Mouse (Mus musculus) hindbrain, embryonic 16.5 days (tissue): ENCODE data around the gene Ccdc163. TPM values are rescaled to one million over a fixed set of nuclear protein-coding genes. Genes with fewer than 3 reads are reported as not detected.
"Not testable (repeated sequence)": the region's sequence is repeated elsewhere in the genome, so short reads cannot be mapped to it uniquely, and the experiment has no call there.

Experiments used
- ATAC-seq: fragments of 200-750 bp; cut with Nextera tagmentation; 2 replicates; pipeline ENCODE4 v1.8.0; 2017; ENCODE audit warnings: moderate TSS enrichment, moderate library complexity
- H3K27ac ChIP-seq: fragments of 300-500 bp; sonication (generic); 2 replicates; pipeline ENCODE4 v1.5.1; 2014; ENCODE audit warnings: low read depth, mild to moderate bottlenecking, control low read depth, low read length, moderate library complexity
- H3K27me3 ChIP-seq: fragments of 300-500 bp; sonication (generic); replicated peaks from 2 replicates; pipeline ENCODE4 v1.6.1; 2014; ENCODE audit warnings: low read length; ENCODE audit not compliant: control insufficient read depth, insufficient read depth
- H3K36me3 ChIP-seq: fragments of 300-500 bp; sonication (generic); 2 replicates; pipeline ENCODE4 v1.6.1; 2014; ENCODE audit warnings: mild to moderate bottlenecking, low read length, moderate library complexity, mixed read lengths; ENCODE audit not compliant: control insufficient read depth, insufficient read depth
- H3K4me1 ChIP-seq: fragments of 300-500 bp; sonication (generic); 2 replicates; pipeline ENCODE4 v1.6.1; 2014; ENCODE audit warnings: low read depth, low read length; ENCODE audit not compliant: control insufficient read depth, insufficient read depth
- H3K4me2 ChIP-seq: fragments of 300-500 bp; sonication (generic); 2 replicates; pipeline ENCODE4 v1.6.1; 2014; ENCODE audit warnings: mild to moderate bottlenecking, low read length, control low read depth, moderate library complexity
- H3K4me3 ChIP-seq: fragments of 300-500 bp; sonication (generic); 2 replicates; pipeline ENCODE4 v1.5.1; 2014; ENCODE audit warnings: mild to moderate bottlenecking, low read length, control low read depth, moderate library complexity
- H3K9ac ChIP-seq: fragments of 300-500 bp; sonication (generic); 2 replicates; pipeline ENCODE4 v1.6.1; 2014; ENCODE audit warnings: low read depth, mild to moderate bottlenecking, control low read depth, low read length, moderate library complexity
- H3K9me3 ChIP-seq: fragments of 300-500 bp; sonication (generic); 2 replicates; pipeline ENCODE4 v1.6.1; 2014; ENCODE audit warnings: mild to moderate bottlenecking, low read length, moderate library complexity; ENCODE audit not compliant: control insufficient read depth
- WGBS: fragments of 180-500 bp; shearing (Covaris S2); extraction: QIAGEN DNeasy Blood & Tissue Kit; methylation state at CpG from one replicate; pipeline ENCODE4 v1.1.7; 2014; 5-methylcytosine and 5-hydroxymethylcytosine counted together
- polyA plus RNA-seq: library from polyadenylated mRNA; unstranded; fragments of >200 nt; fragmentation: Nextera tagmentation; extraction: Ambion mirVana; gene quantifications from 2 replicates; pipeline ENCODE4 v1.2.1, GENCODE M21; 2015

Ccdc163 gene
- polyA plus RNA-seq: 8.0 and 11.2 TPM in 2 replicates

DNA sequence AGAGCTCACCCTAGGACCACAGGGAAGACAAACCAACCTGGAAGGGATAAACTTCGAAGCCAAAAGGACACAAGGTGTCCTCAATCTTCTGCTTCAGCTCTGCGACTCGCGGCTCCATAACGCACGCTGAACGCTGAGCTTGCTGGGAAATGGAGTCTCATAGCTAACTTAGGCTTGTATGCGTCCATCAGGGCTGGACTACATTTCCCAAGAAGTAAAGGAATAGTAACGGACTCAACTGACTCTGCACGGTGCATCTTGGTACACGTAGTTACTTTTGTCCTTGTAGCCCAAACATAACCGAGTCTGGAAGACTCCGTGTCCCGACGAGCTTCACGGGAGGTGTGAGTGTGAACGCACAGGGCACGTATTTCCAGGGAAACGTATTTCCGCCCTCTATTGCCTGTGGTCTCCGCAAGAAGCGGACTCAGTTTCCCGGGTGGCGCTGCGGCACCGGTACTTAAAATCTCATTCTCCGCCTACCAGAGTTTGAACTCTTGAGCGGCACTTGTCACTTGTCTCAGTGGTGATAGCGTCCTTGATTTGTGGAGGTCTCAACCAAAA is at the start of gene Ccdc163, which contains the start of gene Mmachc:
Gene Ccdc163, plus strand, starts transcription at position 309 of the 564 bp plus-strand sequence.
Gene Mmachc, minus strand, starts transcription at position 206 of the 564 bp plus-strand sequence.
- Histone ChIP-seq H3K36me3 (no peaks in the 10 kb centered on the region), H3K9ac (peak within 1 kb of the TSS; percentile 70), H3K4me2 (peak within 1 kb of the TSS; percentile 89), H3K4me1 (peaks cover 12% of the 10 kb centered on the region), H3K27ac (peak within 1 kb of the TSS; percentile 61; the same call in 1 of the 2 replicates), H3K27me3 (no peaks in the 10 kb centered on the region), H3K4me3 (peak within 1 kb of the TSS; percentile 58), H3K9me3 (no peaks in the 10 kb centered on the region)
- ATAC-seq: peak; percentile 99
- under 1% methylated on average over 29 of the region's 29 CpGs for WGBS

DNA sequence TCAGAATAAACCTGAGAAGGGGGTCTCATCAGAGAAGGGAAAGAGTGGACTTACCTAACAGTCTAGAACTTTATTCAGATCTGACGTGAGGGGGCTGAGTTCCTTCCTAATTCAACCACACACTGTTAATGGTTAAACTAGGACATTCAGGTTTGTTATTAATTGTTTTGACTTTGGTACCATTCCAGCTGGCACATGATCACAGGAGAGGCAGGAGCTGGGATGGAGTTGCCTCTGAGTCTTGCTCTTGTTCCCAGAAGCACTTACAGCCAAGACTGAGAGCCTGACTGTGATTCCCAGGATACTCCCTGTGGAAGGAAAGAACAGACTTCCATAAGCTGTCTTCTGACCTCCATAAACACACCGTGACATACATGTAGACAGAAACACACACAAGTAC is 48.8 kb upstream of the Ccdc163 start:
- no peak for ATAC-seq
- H3K4me1 ChIP-seq: no peaks in the 10 kb centered on the region
- H3K36me3 ChIP-seq: no peaks in the 10 kb centered on the region
- H3K4me3 ChIP-seq: no peak overlapping the region
- whole genome bisulfite sequencing: 46% methylated on average over 2 of the region's 2 CpGs
- no peak overlapping the region for H3K4me2 ChIP-seq
- no peaks in the 10 kb centered on the region for H3K9me3 ChIP-seq
- H3K27ac ChIP-seq: no peak overlapping the region
- H3K9ac ChIP-seq: no peak overlapping the region
- H3K27me3 ChIP-seq: no peaks in the 10 kb centered on the region; the same call in 1 of the 2 replicates

DNA sequence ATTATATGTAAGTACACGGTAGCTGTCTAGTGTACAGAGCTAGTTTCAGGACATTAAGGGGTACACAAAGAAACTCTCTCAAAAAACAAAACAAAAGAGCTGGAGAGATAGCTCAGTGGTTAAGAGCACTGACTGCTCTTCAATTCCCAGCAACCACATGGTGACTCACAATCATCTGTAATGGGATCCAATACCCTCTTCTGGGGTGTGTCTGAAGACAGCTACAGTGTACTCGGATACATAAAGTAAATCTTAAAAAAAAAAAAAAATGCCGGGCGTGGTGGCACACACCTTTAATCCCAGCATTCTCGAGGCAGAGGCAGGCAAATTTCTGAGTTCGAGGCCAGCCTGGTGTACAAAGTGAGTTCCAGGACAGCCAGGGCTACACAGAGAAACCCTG is 48.4 kb upstream of the Ccdc163 start:
- H3K9me3 ChIP-seq, ATAC-seq, H3K27me3 ChIP-seq, H3K4me2 ChIP-seq, H3K27ac ChIP-seq, H3K4me1 ChIP-seq, H3K36me3 ChIP-seq, H3K4me3 ChIP-seq, H3K9ac ChIP-seq: not testable (repeated sequence)
- WGBS: 92% methylated on average over 6 of the region's 6 CpGs

GRCm38 (mm10) chr4:116660829-116661228 is 47.5 kb upstream of the Ccdc163 start:
- no peaks in the 10 kb centered on the region for H3K36me3 ChIP-seq
- 77% methylated on average over 6 of the region's 6 CpGs for WGBS
- ATAC-seq: no peak
- no peak overlapping the region for H3K4me2 ChIP-seq
- H3K27ac ChIP-seq: no peak overlapping the region
- no peaks in the 10 kb centered on the region; the same call in 1 of the 2 replicates for H3K27me3 ChIP-seq
- H3K4me3 ChIP-seq: no peak overlapping the region
- H3K9me3 ChIP-seq: no peaks in the 10 kb centered on the region
- no peaks in the 10 kb centered on the region for H3K4me1 ChIP-seq
- H3K9ac ChIP-seq: no peak overlapping the region

- H3K9ac ChIP-seq: no peak overlapping the region
- WGBS: 92% methylated on average over 1 of the region's 1 CpGs
- no peaks in the 10 kb centered on the region for H3K9me3 ChIP-seq
- no peaks in the 10 kb centered on the region for H3K4me1 ChIP-seq
- no peaks in the 10 kb centered on the region for H3K27me3 ChIP-seq
- no peak overlapping the region for H3K4me3 ChIP-seq
- no peak overlapping the region for H3K27ac ChIP-seq
- no peaks in the 10 kb centered on the region for H3K36me3 ChIP-seq
- no peak for ATAC-seq
- H3K4me2 ChIP-seq: no peak overlapping the region
Observed at GRCm38 (mm10) chr4:116661998-116662397, 46.3 kb upstream of the Ccdc163 start.

DNA sequence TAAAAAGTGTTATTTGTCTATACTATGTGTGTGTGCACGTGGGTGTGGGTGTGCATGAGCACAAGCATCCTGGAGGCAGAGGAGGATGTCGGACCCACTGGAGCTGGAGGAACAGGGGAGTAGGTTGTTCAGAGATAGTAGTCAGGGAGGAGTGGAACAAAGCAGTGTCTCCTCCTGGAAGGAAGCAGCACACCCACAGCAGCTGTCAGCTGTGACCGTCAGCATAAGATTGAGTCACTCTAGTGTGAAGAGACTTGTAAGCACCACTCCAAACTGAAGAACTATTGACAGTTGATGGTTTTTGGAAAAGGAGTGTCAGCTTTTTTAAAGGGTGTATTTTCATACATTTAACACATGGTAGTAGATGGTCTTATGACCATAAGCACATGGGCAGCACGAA is 41.7 kb upstream of the Ccdc163 start:
- Histone ChIP-seq H3K36me3 (no peaks in the 10 kb centered on the region), H3K9me3 (no peaks in the 10 kb centered on the region), H3K4me3 (no peak overlapping the region), H3K4me1 (no peaks in the 10 kb centered on the region), H3K27ac (no peak overlapping the region), H3K9ac (no peak overlapping the region), H3K27me3 (no peaks in the 10 kb centered on the region), H3K4me2 (no peak overlapping the region)
- WGBS: 70% methylated on average over 4 of the region's 4 CpGs
- no peak for ATAC-seq

- H3K9ac ChIP-seq: no peak overlapping the region
- 76% methylated on average over 3 of the region's 3 CpGs for WGBS
- no peak overlapping the region for H3K27ac ChIP-seq
- no peak overlapping the region for H3K4me2 ChIP-seq
- H3K4me1 ChIP-seq: no peaks in the 10 kb centered on the region
- ATAC-seq: no peak
- H3K27me3 ChIP-seq: no peaks in the 10 kb centered on the region
- H3K9me3 ChIP-seq: no peaks in the 10 kb centered on the region
- H3K36me3 ChIP-seq: no peaks in the 10 kb centered on the region
- no peak overlapping the region for H3K4me3 ChIP-seq
Observed at GRCm38 (mm10) chr4:116668145-116668544, 40.2 kb upstream of the Ccdc163 start.

GRCm38 (mm10) chr4:116669291-116669690 is 39.0 kb upstream of the Ccdc163 start:
- no peak overlapping the region for H3K4me2 ChIP-seq
- no peak overlapping the region for H3K27ac ChIP-seq
- no peaks in the 10 kb centered on the region for H3K4me1 ChIP-seq
- no peaks in the 10 kb centered on the region for H3K9me3 ChIP-seq
- H3K27me3 ChIP-seq: no peaks in the 10 kb centered on the region
- no peak overlapping the region for H3K4me3 ChIP-seq
- no peaks in the 10 kb centered on the region for H3K36me3 ChIP-seq
- ATAC-seq: no peak
- H3K9ac ChIP-seq: no peak overlapping the region
- WGBS: 58% methylated on average over 2 of the region's 2 CpGs

DNA sequence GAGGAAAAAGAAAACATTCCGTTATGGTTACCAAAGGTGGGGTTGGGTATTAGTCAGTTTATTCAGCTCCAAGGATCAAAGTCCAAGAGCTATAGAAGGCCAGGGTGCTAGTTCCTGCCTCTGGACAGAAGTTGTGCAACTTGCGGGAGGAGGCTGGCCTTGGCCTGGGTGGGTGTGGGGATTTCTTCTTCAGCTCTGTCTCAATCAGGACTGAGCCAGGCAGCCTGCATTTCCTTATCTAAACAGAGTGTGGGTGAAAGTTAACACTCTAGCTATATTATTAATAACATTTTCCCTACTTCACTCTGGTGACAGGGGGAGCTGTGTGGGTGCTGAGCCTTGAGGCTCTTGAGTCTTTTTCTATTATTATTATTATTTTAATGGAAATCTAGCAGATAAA is 35.5 kb upstream of the Ccdc163 start:
- no peaks in the 10 kb centered on the region for H3K27me3 ChIP-seq
- no peak for ATAC-seq
- no peak overlapping the region for H3K4me3 ChIP-seq
- H3K4me2 ChIP-seq: no peak overlapping the region
- H3K36me3 ChIP-seq: no peaks in the 10 kb centered on the region
- no peak overlapping the region for H3K9ac ChIP-seq
- H3K27ac ChIP-seq: no peak overlapping the region
- no peaks in the 10 kb centered on the region for H3K9me3 ChIP-seq
- WGBS: 86% methylated on average over 2 of the region's 2 CpGs
- H3K4me1 ChIP-seq: no peaks in the 10 kb centered on the region
